Mouse (Mus musculus) kidney, embryonic 15.5 days (tissue): ENCODE data around the gene Acvr1b. TPM values are rescaled to one million over a fixed set of nuclear protein-coding genes. Genes with fewer than 3 reads are reported as not detected.
A peak's percentile ranks its signal among the peaks of the same experiment; 100 is the strongest.

Experiments
- ATAC-seq: fragments of 200-750 bp; cut with Nextera tagmentation; replicated peaks from 2 replicates; pipeline ENCODE4 v1.8.0; 2017; ENCODE audit warnings: moderate TSS enrichment; ENCODE audit not compliant: low FRiP score
- H3K27ac ChIP-seq: fragments of 300-500 bp; sonication (generic); 2 replicates; pipeline ENCODE4 v1.5.1; 2015; ENCODE audit warnings: mild to moderate bottlenecking, inconsistent platforms
- H3K27me3 ChIP-seq: fragments of 300-500 bp; sonication (generic); 2 replicates; pipeline ENCODE4 v1.6.1; 2015; ENCODE audit warnings: inconsistent platforms
- H3K36me3 ChIP-seq: fragments of 300-500 bp; sonication (generic); 2 replicates; pipeline ENCODE4 v1.6.1; 2015; ENCODE audit warnings: inconsistent platforms
- H3K4me1 ChIP-seq: fragments of 300-500 bp; sonication (generic); 2 replicates; pipeline ENCODE4 v1.6.1; 2015; ENCODE audit warnings: inconsistent platforms
- H3K4me2 ChIP-seq: fragments of 300-500 bp; sonication (generic); 2 replicates; pipeline ENCODE4 v1.6.1; 2015; ENCODE audit warnings: moderate library complexity, mild to moderate bottlenecking, inconsistent platforms
- H3K4me3 ChIP-seq: fragments of 300-500 bp; sonication (generic); replicated peaks from 2 replicates; pipeline ENCODE4 v1.5.1; 2015; ENCODE audit warnings: mild to moderate bottlenecking, inconsistent platforms
- H3K9ac ChIP-seq: fragments of 300-500 bp; sonication (generic); 2 replicates; pipeline ENCODE4 v1.6.1; 2015; ENCODE audit warnings: mild to moderate bottlenecking, inconsistent platforms
- H3K9me3 ChIP-seq: fragments of 300-500 bp; sonication (generic); replicated peaks from 2 replicates; pipeline ENCODE4 v1.6.1; 2016; ENCODE audit warnings: inconsistent platforms
- WGBS: fragments of 180-500 bp; shearing (Covaris S2); methylation state at CpG from one replicate; pipeline ENCODE4 v1.1.7; 2015; ENCODE audit warnings: mixed read lengths; 5-methylcytosine and 5-hydroxymethylcytosine counted together
- polyA plus RNA-seq: library from polyadenylated mRNA; unstranded; fragments of >200 nt; fragmentation: Nextera tagmentation; extraction: Ambion mirVana; gene quantifications from 2 replicates; pipeline ENCODE4 v1.2.1, GENCODE M21; 2015

Acvr1b gene
- polyA plus RNA-seq, 1 experiment from 2014 or later = 6.2 TPM

DNA sequence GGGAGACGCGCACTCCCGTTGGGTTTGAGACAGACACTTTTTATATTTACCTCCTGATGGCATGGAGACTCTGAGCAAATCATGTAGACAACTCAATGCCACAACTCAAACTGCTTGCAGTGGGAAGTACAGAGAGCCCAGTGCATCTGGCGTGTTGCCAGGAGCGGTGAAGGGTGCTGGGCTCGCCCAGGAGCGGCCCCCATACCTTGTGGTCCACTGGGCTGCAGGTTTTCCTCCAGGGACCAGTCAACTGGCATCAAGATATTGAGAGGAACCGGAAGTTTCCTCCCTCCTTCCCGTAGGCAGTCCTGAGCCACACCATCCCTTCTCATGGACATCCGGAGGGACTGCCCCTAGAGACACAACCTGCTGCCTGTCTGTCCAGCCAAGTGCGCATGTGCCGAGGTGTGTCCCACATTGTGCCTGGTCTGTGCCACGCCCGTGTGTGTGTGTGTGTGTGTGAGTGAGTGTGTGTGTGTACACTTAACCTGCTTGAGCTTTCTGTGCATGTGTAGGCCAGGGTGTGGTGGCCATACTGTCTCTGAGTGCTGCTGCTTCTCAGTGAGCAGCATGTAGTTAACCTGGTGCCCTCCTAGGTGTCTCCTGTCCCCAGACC lies 37.2 kb downstream of the Acvr1b start:
- Histone ChIP-seq H3K36me3 (peaks cover 72% of the 10 kb centered on the region), H3K27me3 (no peaks in the 10 kb centered on the region), H3K27ac (no peak overlapping the region), H3K9me3 (no peaks in the 10 kb centered on the region), H3K9ac (no peak overlapping the region), H3K4me3 (no peak overlapping the region), H3K4me1 (peaks cover 3% of the 10 kb centered on the region; the same call in 1 of the 2 replicates), H3K4me2 (no peak overlapping the region)
- 88% methylated on average over 14 of the region's 14 CpGs for WGBS
- ATAC-seq = 0 out of 2 replicates have a peak, but pooled peaks have one; percentile 15

DNA sequence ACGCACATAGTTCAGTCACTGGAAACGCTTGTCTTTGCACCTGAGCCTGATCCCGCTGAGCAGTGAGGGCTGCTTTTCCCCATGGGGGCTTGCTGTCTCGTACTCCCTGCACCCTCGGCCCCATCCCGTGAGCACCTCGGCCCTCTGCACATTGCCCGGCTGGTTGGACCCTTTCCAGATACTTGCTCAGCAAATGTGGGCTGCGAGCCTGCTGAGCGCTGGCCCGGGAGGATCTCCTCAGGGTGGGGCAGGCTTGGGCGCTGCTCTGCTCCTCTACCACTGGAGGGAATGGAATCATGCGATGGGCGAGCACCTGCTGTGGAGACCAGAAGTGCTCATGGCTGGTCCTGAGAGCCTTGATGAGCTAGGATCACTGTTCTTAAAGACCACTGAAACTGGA lies 38.6 kb downstream of the Acvr1b start:
- H3K4me1 ChIP-seq = peaks cover 3% of the 10 kb centered on the region; the same call in 1 of the 2 replicates
- H3K36me3 ChIP-seq = peaks cover 59% of the 10 kb centered on the region
- no peak overlapping the region for H3K9ac ChIP-seq
- no peaks in the 10 kb centered on the region for H3K27me3 ChIP-seq
- no peaks in the 10 kb centered on the region for H3K9me3 ChIP-seq
- ATAC-seq = no peak
- H3K4me3 ChIP-seq = no peak overlapping the region
- H3K4me2 ChIP-seq = no peak overlapping the region
- H3K27ac ChIP-seq = no peak overlapping the region
- whole genome bisulfite sequencing = 80% methylated on average over 14 of the region's 14 CpGs

DNA sequence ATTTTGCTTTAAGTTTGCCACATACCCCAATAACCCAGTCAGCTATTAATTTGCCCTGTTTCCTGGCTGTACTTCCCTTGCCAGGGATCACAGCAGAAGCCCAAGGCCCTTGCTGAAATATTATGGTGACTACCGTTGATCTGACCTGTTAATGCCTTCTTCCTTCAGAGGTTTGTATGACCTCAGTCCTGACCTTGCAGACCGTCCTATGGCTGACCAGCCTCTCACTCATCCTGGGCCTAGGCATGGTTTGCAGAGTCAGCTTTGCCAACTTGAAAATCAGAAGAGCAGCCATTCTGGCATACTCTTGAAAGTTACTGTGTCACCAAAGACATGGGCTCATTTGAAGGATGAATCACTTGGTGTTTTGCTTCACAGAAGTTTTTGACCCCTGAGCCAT lies 41.3 kb downstream of the Acvr1b start:
- 41% methylated on average over 2 of the region's 2 CpGs for WGBS
- peaks cover 3% of the 10 kb centered on the region; the same call in 1 of the 2 replicates for H3K4me1 ChIP-seq
- no peaks in the 10 kb centered on the region for H3K27me3 ChIP-seq
- H3K9me3 ChIP-seq = no peaks in the 10 kb centered on the region
- H3K9ac ChIP-seq = no peak overlapping the region
- peaks cover 37% of the 10 kb centered on the region for H3K36me3 ChIP-seq
- no peak overlapping the region for H3K27ac ChIP-seq
- ATAC-seq = no peak
- no peak overlapping the region for H3K4me3 ChIP-seq
- H3K4me2 ChIP-seq = no peak overlapping the region

DNA sequence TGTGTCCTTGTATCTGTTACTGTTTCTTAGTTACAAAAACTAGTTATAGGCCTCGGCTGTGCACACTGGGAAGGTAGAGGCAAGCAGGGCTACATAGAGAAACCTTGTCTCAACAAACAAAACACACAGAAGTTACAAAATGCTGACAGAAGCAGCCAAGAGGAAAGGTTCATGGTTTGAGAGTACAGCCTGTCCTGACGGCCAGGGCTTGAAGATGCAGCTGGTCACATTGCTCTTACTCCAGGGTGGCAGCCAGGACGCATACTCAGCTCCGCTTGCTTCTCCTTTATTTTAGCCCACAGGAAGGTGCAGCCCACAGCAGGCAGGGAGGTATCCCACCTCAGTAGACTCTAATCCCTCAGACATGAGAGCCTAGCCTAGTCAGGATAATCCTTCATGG lies 42.2 kb downstream of the Acvr1b start:
- WGBS = 77% methylated on average over 4 of the region's 4 CpGs
- H3K4me1 ChIP-seq = peaks cover 9% of the 10 kb centered on the region
- no peaks in the 10 kb centered on the region for H3K9me3 ChIP-seq
- H3K27ac ChIP-seq = 0 out of 2 replicates have a peak overlapping the region, but pooled peaks have one; percentile 6
- no peak overlapping the region for H3K4me2 ChIP-seq
- H3K36me3 ChIP-seq = peaks cover 29% of the 10 kb centered on the region
- no peak overlapping the region for H3K4me3 ChIP-seq
- ATAC-seq = no peak
- no peaks in the 10 kb centered on the region for H3K27me3 ChIP-seq
- no peak overlapping the region for H3K9ac ChIP-seq

DNA sequence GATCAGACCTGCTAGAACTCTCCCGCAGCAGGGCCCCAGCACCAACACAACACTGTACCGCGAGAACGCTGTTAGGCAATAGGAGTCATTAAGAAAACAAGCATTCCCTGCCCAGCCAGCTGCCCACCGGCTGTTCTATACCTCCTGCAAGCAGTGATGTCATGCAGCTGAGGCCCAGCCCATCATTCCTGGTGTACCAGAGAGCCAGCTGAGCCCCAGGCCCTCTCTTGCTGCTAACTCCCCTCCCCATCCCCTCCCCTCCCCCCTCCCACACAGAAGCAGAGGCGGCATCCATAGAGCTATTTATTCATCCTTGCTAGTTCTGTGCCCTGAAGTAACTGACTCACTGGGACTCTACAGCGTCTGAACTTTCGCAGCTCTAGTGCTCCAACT lies 47.0 kb downstream of the Acvr1b start:
- no peaks in the 10 kb centered on the region for H3K9me3 ChIP-seq
- peak overlapping the region; percentile 54; the same call in 1 of the 2 replicates for H3K27ac ChIP-seq
- no peak overlapping the region for H3K9ac ChIP-seq
- H3K4me2 ChIP-seq = peak overlapping the region; percentile 61
- H3K4me1 ChIP-seq = peaks cover 50% of the 10 kb centered on the region
- peaks cover 30% of the 10 kb centered on the region for H3K27me3 ChIP-seq
- 12% methylated on average over 8 of the region's 8 CpGs for WGBS
- no peak overlapping the region for H3K4me3 ChIP-seq
- ATAC-seq = 0 out of 2 replicates have a peak, but pooled peaks have one; percentile 2
- no peaks in the 10 kb centered on the region for H3K36me3 ChIP-seq

DNA sequence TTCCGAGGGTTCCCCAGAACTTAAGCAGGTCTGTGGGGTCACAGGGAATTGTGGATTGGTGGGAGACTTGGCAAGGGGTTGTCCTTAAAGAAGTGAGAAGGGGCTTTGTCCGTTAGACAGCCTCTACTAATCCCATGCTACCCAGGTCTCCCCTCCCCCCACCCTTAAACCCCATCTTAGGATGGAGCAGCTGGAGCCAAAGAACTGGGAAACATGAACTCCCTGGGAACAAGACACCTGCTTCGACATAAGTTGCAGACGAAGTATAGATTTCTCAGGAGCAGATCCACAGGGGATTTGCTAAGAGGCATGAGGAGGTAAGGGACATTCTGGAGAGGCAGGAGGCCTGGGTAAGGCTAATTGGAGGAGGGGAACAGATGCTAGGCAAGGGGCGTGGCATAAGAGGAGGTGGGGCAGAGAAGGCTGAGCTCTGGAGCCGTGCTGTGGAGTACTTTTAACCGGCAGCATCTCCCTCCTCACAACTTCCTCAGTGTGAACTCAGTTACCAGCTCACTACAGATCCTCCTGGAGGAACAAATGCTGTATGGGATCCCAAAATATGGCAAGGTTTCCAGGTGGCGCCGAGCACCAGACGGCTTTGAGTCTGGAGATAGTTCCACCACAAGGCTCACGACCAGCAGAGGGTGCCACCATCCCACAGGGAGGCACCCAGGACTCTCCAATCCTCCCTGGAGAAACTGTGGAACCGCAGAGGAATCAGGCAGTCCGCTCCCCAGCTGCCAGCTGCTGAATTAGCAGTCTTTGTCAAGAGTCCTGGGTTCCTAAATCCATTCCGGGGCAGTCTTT lies 47.6 kb downstream of the Acvr1b start:
- Histone ChIP-seq H3K9ac (peak overlapping the region; percentile 33; the same call in 1 of the 2 replicates), H3K27me3 (peaks cover 30% of the 10 kb centered on the region), H3K4me3 (peak overlapping the region; percentile 40), H3K9me3 (no peaks in the 10 kb centered on the region), H3K4me2 (peak overlapping the region; percentile 61), H3K36me3 (no peaks in the 10 kb centered on the region), H3K4me1 (peaks cover 52% of the 10 kb centered on the region), H3K27ac (peak overlapping the region; percentile 54; the same call in 1 of the 2 replicates)
- 3% methylated on average over 14 of the region's 14 CpGs for WGBS
- ATAC-seq = peak; percentile 59; the same call in 1 of the 2 replicates

DNA sequence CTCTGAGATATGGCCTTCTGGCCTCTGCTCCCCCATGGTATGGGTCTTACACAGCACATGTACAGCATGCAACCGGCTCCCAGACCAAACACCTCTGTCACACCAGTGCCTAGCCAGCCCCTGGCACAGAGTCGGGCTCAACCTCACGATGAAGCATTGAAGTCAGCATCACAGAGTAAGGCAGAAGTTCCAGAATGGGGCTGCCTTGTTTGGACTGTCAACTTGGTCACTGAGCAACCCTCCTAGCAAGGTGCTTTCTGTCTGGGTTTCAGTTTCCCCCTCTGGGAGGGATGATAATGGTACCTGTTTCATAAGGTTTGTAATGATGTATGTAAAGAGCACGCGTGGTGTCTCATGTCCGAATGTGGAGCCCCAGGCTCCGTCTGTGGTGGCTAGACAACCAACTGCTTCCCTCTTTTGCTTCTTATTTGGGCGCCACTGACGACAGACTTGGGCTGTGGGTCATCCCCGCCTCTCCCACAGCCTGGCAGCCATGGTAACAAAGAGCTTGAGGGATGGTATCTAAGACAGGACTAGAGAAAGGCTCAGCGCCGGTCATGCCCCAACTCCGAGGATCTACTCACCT lies 49.1 kb downstream of the Acvr1b start:
- no peak overlapping the region for H3K4me2 ChIP-seq
- no peaks in the 10 kb centered on the region for H3K36me3 ChIP-seq
- peaks cover 66% of the 10 kb centered on the region for H3K4me1 ChIP-seq
- no peak overlapping the region for H3K27ac ChIP-seq
- H3K9me3 ChIP-seq = no peaks in the 10 kb centered on the region
- ATAC-seq = no peak
- 50% methylated on average over 13 of the region's 13 CpGs for WGBS
- H3K27me3 ChIP-seq = peaks cover 30% of the 10 kb centered on the region
- H3K4me3 ChIP-seq = no peak overlapping the region
- no peak overlapping the region for H3K9ac ChIP-seq

DNA sequence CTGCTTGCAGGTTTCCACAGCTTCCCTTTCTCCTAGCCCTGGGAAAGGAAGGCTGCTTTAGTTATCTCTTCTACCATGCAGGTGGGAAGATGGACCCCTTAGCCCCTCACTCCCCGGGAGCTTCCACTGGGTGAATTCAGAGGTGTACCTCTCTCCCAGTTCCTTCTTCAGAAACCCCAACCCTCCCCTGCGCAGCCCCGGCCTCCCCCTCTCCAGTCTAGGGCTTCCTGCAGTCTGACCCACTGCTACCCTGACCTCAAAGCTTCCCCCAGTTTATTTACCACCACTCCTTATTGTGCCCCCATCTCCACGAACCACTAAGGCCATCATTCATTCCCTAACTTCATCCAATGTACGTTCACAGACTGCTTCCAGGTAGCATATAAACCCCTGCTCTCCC lies 49.7 kb downstream of the Acvr1b start:
- Histone ChIP-seq H3K4me3 (peak overlapping the region; percentile 81), H3K9me3 (no peaks in the 10 kb centered on the region), H3K27ac (0 out of 2 replicates have a peak overlapping the region, but pooled peaks have one; percentile 86), H3K27me3 (peaks cover 30% of the 10 kb centered on the region), H3K4me2 (peak overlapping the region; percentile 93), H3K36me3 (no peaks in the 10 kb centered on the region), H3K4me1 (peaks cover 73% of the 10 kb centered on the region), H3K9ac (peak overlapping the region; percentile 71)
- ATAC-seq = peak; percentile 4; the same call in 1 of the 2 replicates
- WGBS = 5% methylated on average over 5 of the region's 5 CpGs

DNA sequence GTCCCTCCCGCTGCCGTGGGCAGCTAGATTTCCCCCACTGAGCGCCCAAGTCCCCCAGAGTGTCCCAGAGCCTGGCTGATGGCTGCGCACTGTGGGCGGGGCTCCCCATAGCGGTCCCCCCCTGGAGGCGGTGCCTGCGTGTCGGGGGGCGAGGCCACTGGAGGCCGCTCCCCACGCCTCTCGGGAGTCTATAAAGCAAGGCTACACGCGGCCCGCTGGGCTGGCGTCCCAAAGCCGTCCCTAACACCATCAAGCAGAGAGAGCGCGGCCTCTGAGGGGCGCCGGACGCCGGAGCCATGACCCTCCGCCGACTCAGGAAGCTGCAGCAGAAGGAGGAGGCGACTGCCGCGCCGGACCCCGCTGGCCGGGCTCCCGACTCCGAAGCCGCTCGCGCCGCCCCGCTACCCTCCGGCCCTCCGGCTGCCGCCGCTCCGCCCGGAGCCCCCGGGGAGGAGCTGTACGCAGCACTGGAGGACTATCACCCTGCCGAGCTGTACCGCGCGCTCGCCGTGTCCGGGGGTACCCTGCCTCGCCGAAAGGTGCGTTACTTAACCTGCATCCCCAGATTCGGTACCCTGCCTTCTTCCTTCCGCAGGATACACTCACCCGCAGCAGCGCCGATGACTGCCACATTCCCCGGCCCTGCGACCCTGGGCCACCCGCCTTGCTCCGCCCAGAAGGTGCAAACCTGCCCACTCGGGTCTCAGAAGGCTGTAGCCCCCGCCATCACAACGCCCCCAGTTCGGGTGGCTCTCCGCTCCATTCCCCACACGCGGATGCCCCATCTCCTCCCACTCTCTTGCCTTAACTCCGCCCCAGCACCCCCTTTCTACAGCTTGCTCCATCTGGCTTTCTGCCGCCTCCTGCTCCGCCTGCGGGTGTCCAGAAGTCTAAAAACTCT lies 50.4 kb downstream of the Acvr1b start, which contains the start of gene Grasp:
Grasp (plus strand) TSS at position 183 of the 901 bp plus-strand sequence.
- H3K4me1 ChIP-seq = peaks cover 77% of the 10 kb centered on the region
- peak within 1 kb of the TSS; percentile 86 for H3K27ac ChIP-seq
- ATAC-seq = peak; percentile 87
- no peaks in the 10 kb centered on the region for H3K9me3 ChIP-seq
- H3K36me3 ChIP-seq = peaks cover 2% of the 10 kb centered on the region
- H3K4me2 ChIP-seq = peak within 1 kb of the TSS; percentile 93
- WGBS = under 1% methylated on average over 70 of the region's 77 CpGs
- H3K4me3 ChIP-seq = peak within 1 kb of the TSS; percentile 81
- H3K27me3 ChIP-seq = peaks cover 30% of the 10 kb centered on the region
- H3K9ac ChIP-seq = peak within 1 kb of the TSS; percentile 71

DNA sequence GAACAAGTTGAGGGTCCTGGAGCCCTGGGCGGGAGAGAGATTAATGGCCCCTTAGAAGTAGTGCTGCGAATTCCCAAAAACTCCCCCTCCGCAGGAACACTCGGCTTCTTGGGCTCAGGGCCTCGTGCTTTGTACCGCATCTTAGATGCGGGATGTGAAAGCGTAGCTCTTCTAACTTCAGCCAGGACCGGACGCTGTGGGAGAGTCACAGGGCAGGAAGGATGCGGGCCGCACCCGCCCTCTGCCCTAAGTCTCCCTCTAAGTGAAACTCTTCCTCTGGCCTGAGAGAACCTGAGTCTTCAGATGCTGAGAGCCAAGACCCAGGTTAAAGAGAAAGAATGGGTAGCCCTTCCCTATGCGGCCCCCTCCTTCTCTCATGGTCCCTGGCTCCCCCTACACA lies 51.1 kb downstream of the Acvr1b start:
- peaks cover 9% of the 10 kb centered on the region for H3K36me3 ChIP-seq
- 7% methylated on average over 14 of the region's 14 CpGs for WGBS
- peak overlapping the region; percentile 93 for H3K4me2 ChIP-seq
- peaks cover 30% of the 10 kb centered on the region for H3K27me3 ChIP-seq
- H3K4me1 ChIP-seq = peaks cover 77% of the 10 kb centered on the region
- no peaks in the 10 kb centered on the region for H3K9me3 ChIP-seq
- peak overlapping the region; percentile 86 for H3K27ac ChIP-seq
- no peak for ATAC-seq
- peak overlapping the region; percentile 71 for H3K9ac ChIP-seq
- H3K4me3 ChIP-seq = peak overlapping the region; percentile 81

DNA sequence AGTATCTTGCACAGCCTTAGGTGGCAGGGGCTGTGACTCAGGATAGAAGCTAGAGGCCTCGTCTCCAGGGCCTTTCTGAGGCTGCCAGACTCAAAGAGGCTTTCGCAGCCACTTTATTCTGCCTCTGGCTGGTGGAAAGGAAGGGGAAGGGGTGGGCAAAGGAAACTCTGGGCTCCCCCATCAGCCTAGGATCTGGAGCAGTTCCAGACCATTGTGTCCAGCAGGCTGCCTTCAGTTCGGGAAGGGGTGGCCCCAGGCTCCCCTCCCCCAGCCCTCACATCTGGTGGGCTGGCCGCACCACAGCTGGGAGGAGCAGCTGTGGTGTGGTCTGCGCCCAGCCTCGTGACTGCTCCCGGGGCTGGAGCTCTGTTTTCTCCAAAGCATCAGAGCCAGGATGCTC lies 54.1 kb downstream of the Acvr1b start:
- no peak overlapping the region; the same call in 1 of the 2 replicates for H3K4me3 ChIP-seq
- peaks cover 20% of the 10 kb centered on the region for H3K27me3 ChIP-seq
- WGBS = 11% methylated on average over 7 of the region's 7 CpGs
- no peaks in the 10 kb centered on the region for H3K9me3 ChIP-seq
- H3K9ac ChIP-seq = no peak overlapping the region
- ATAC-seq = peak; percentile 24; the same call in 1 of the 2 replicates
- peak overlapping the region; percentile 82 for H3K27ac ChIP-seq
- peaks cover 63% of the 10 kb centered on the region for H3K4me1 ChIP-seq
- peak overlapping the region; percentile 40 for H3K4me2 ChIP-seq
- peaks cover 28% of the 10 kb centered on the region for H3K36me3 ChIP-seq
